Mouse (Mus musculus): Measurements from ENCODE around the gene Tmc6. TPM values are rescaled to one million over a fixed set of nuclear protein-coding genes. Genes with fewer than 3 reads are reported as not detected.

Gene Tmc6
- total RNA-seq, 1 experiment: 36.0 TPM

- peaks cover 34% of the 10 kb centered on the region; the same call in 1 of the 2 replicates for H3K36me3 ChIP-seq (ENCODE audit: control insufficient read depth, insufficient read depth, low read length, poor library complexity, severe bottlenecking)
- no peak overlapping the region for H3K27ac ChIP-seq (ENCODE audit: insufficient read depth, low read depth, low read length, poor library complexity, severe bottlenecking)
- H3K9me3 ChIP-seq (ENCODE audit: control insufficient read depth, insufficient read depth, low read depth, low read length): no peaks in the 10 kb centered on the region
- H3K4me3 ChIP-seq (ENCODE audit: insufficient read depth in 1 of 2, low read depth in 1 of 2, low read length in 2 of 2, poor library complexity in 1 of 2, severe bottlenecking in 1 of 2): no peak overlapping the region
- in situ Hi-C loops (cut with MboI; ENCODE audit: low sequenced_read_pairs in 2 of 2, unreplicated experiment in 2 of 2): no loop called here
- no peak for TF ChIP-seq HCFC1 (IDR thresholded peaks at IDR 0.05; ENCODE audit: borderline replicate concordance, insufficient read depth, low read length)
- no peak for TF ChIP-seq MAFK (IDR thresholded peaks at IDR 0.05; ENCODE audit: insufficient read depth, low read depth, low read length)
- TF ChIP-seq ZNF384 (IDR thresholded peaks at IDR 0.05; ENCODE audit: low read depth, low read length): no peak
- TF ChIP-seq ZC3H11A (IDR thresholded peaks at IDR 0.05; ENCODE audit: borderline replicate concordance, low read depth, low read length): no peak
- TF ChIP-seq CHD2 (IDR thresholded peaks at IDR 0.05; ENCODE audit: low read depth, low read length): no peak
- DNase-seq (ENCODE audit: low read depth, low spot score): no peak
- H3K9ac ChIP-seq (ENCODE audit: insufficient read depth, low read depth, low read length, poor library complexity, severe bottlenecking): no peak overlapping the region
- H3K4me1 ChIP-seq (ENCODE audit: control insufficient read depth in 2 of 2, insufficient read depth in 2 of 2, low read length in 2 of 2, poor library complexity in 1 of 2): peaks cover 2 to 20% of the 10 kb centered on the region in 2 experiments; a peak in 3 of 4 replicates
These were observed 12.3 kb downstream of the Tmc6 start for GRCm38 (mm10) chr11:117769683-117770047.

- in situ Hi-C loops (cut with MboI; ENCODE audit: low sequenced_read_pairs in 2 of 2, unreplicated experiment in 2 of 2): no loop called here
- Histone ChIP-seq H3K9ac (ENCODE audit: insufficient read depth, low read depth, low read length, poor library complexity, severe bottlenecking) (no peak overlapping the region), H3K27ac (ENCODE audit: insufficient read depth, low read depth, low read length, poor library complexity, severe bottlenecking) (no peak overlapping the region), H3K9me3 (ENCODE audit: control insufficient read depth, insufficient read depth, low read depth, low read length) (no peaks in the 10 kb centered on the region), H3K36me3 (ENCODE audit: control insufficient read depth, insufficient read depth, low read length, poor library complexity, severe bottlenecking) (peaks cover 27% of the 10 kb centered on the region; the same call in 1 of the 2 replicates), H3K4me3 (ENCODE audit: insufficient read depth in 1 of 2, low read depth in 1 of 2, low read length in 2 of 2, poor library complexity in 1 of 2, severe bottlenecking in 1 of 2) (no peak overlapping the region), H3K4me1 (ENCODE audit: control insufficient read depth in 2 of 2, insufficient read depth in 2 of 2, low read length in 2 of 2, poor library complexity in 1 of 2) (peaks cover 2 to 20% of the 10 kb centered on the region in 2 experiments; a peak in 3 of 4 replicates)
- DNase-seq (ENCODE audit: low read depth, low spot score): no peak
- no peak for TF ChIP-seq CHD2 (IDR thresholded peaks at IDR 0.05; ENCODE audit: low read depth, low read length)
- TF ChIP-seq ZC3H11A (IDR thresholded peaks at IDR 0.05; ENCODE audit: borderline replicate concordance, low read depth, low read length): no peak
- no peak for TF ChIP-seq HCFC1 (IDR thresholded peaks at IDR 0.05; ENCODE audit: borderline replicate concordance, insufficient read depth, low read length)
- TF ChIP-seq ZNF384 (IDR thresholded peaks at IDR 0.05; ENCODE audit: low read depth, low read length): no peak
- no peak for TF ChIP-seq MAFK (IDR thresholded peaks at IDR 0.05; ENCODE audit: insufficient read depth, low read depth, low read length)
These were observed 13.0 kb downstream of the Tmc6 start for GRCm38 (mm10) chr11:117768725-117769682.

- peaks cover 21% of the 10 kb centered on the region; the same call in 1 of the 2 replicates for H3K36me3 ChIP-seq (ENCODE audit: control insufficient read depth, insufficient read depth, low read length, poor library complexity, severe bottlenecking)
- DNase-seq (ENCODE audit: low read depth, low spot score): no peak
These were observed 15.7 kb downstream of the Tmc6 start for GRCm38 (mm10) chr11:117766275-117766674.

DNA sequence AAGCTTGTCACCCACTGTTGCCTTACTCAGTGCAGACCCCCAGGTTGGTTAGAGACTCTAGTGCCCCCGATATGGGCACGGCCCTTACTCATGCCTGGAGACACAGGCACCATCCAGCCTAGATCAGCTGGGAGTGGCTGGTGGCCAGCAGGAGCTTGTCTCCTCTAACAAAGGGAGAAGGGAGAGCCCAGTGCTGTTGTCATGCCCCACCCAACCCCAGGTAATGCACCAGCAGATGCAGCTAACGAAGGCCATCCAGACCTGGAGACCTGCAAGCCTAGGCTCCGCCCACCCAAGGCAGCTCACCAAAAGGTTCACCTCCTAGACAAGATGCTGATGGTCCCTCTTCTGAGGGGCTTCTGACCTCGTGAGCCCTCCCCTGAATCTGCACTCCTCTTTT lies 16.6 kb downstream of the Tmc6 start:
- Histone ChIP-seq H3K9me3 (ENCODE audit: control insufficient read depth, insufficient read depth, low read depth, low read length) (no peaks in the 10 kb centered on the region), H3K9ac (ENCODE audit: insufficient read depth, low read depth, low read length, poor library complexity, severe bottlenecking) (no peak overlapping the region), H3K36me3 (ENCODE audit: control insufficient read depth, insufficient read depth, low read length, poor library complexity, severe bottlenecking) (peaks cover 21% of the 10 kb centered on the region; the same call in 1 of the 2 replicates), H3K4me1 (ENCODE audit: control insufficient read depth in 2 of 2, insufficient read depth in 2 of 2, low read length in 2 of 2, poor library complexity in 1 of 2) (peaks cover 5 to 22% of the 10 kb centered on the region in 2 experiments; a peak in 3 of 4 replicates), H3K27ac (ENCODE audit: insufficient read depth, low read depth, low read length, poor library complexity, severe bottlenecking) (no peak overlapping the region), H3K4me3 (ENCODE audit: insufficient read depth in 1 of 2, low read depth in 1 of 2, low read length in 2 of 2, poor library complexity in 1 of 2, severe bottlenecking in 1 of 2) (no peak overlapping the region)
- in situ Hi-C loops (cut with MboI; ENCODE audit: low sequenced_read_pairs in 2 of 2, unreplicated experiment in 2 of 2): no loop called here
- DNase-seq (ENCODE audit: low read depth, low spot score): no peak
- TF ChIP-seq CHD2 (IDR thresholded peaks at IDR 0.05; ENCODE audit: low read depth, low read length) (no peak), HCFC1 (IDR thresholded peaks at IDR 0.05; ENCODE audit: borderline replicate concordance, insufficient read depth, low read length) (no peak), MAFK (IDR thresholded peaks at IDR 0.05; ENCODE audit: insufficient read depth, low read depth, low read length) (no peak), ZNF384 (IDR thresholded peaks at IDR 0.05; ENCODE audit: low read depth, low read length) (no peak), ZC3H11A (IDR thresholded peaks at IDR 0.05; ENCODE audit: borderline replicate concordance, low read depth, low read length) (no peak)

More at GRCm38 (mm10) chr11:117766275-117766674, 15.7 kb downstream of the Tmc6 start:
- in situ Hi-C loops (cut with MboI; ENCODE audit: low sequenced_read_pairs in 2 of 2, unreplicated experiment in 2 of 2): no loop called here
- Histone ChIP-seq H3K4me1 (ENCODE audit: control insufficient read depth in 2 of 2, insufficient read depth in 2 of 2, low read length in 2 of 2, poor library complexity in 1 of 2) (peaks cover 5 to 22% of the 10 kb centered on the region in 2 experiments; a peak in 3 of 4 replicates), H3K27ac (ENCODE audit: insufficient read depth, low read depth, low read length, poor library complexity, severe bottlenecking) (no peak overlapping the region), H3K9me3 (ENCODE audit: control insufficient read depth, insufficient read depth, low read depth, low read length) (no peaks in the 10 kb centered on the region), H3K9ac (ENCODE audit: insufficient read depth, low read depth, low read length, poor library complexity, severe bottlenecking) (no peak overlapping the region), H3K4me3 (ENCODE audit: insufficient read depth in 1 of 2, low read depth in 1 of 2, low read length in 2 of 2, poor library complexity in 1 of 2, severe bottlenecking in 1 of 2) (no peak overlapping the region)
- TF ChIP-seq MAFK (IDR thresholded peaks at IDR 0.05; ENCODE audit: insufficient read depth, low read depth, low read length) (no peak), ZC3H11A (IDR thresholded peaks at IDR 0.05; ENCODE audit: borderline replicate concordance, low read depth, low read length) (no peak), ZNF384 (IDR thresholded peaks at IDR 0.05; ENCODE audit: low read depth, low read length) (no peak), CHD2 (IDR thresholded peaks at IDR 0.05; ENCODE audit: low read depth, low read length) (no peak)

Measured in ES-E14 (cell line).